Mouse (Mus musculus) ovary, postnatal 36 days (tissue): ENCODE data around the gene Coro7.

Source experiments
- DNase-seq: peaks from one replicate; pipeline ENCODE4 v3.0.0; 2022; ENCODE audit warnings: low spot score, mixed read lengths

Gene Coro7

DNA sequence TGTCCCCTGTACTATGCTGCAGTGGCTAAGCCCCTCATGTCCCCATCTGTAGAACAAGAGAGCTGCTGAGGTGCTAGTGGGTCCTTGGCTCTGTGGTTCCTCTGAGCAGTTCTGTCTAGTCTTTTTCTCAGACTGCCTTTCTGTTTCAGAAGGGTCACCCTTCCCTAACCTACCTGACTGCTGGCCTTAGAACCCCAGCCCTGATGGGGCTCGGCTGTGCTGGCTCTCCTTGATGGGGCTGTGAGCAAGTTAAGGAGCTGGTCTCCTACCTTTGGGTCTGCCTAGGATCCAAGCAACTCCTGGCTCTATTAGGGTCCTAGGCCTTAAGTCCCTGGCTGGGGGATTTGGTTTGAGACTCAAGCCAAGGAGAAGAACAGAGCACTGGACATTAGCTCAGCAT is 64.3 kb downstream of the Coro7 start:
- DNase-seq: no peak

DNA sequence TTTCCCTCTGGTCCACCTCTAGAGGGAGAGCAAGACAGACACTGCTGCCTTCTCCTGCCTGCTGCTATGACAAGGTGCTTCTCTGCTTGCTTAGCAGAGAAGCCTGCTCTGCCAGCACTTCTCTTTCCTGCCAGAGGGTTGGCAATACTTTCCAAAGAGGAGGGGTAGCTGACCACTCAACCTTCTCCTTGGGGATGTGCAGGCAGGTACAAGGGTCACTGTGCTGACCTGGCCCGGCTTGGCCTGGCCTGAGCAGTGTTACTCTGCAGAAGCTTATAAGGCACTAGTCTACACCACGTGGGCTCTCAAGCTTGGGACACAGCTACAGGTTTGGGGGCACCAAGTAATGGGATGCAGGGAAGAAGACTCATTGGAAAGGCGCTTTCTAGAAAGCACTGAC is 64.9 kb downstream of the Coro7 start:
- DNase-seq: no peak

DNA sequence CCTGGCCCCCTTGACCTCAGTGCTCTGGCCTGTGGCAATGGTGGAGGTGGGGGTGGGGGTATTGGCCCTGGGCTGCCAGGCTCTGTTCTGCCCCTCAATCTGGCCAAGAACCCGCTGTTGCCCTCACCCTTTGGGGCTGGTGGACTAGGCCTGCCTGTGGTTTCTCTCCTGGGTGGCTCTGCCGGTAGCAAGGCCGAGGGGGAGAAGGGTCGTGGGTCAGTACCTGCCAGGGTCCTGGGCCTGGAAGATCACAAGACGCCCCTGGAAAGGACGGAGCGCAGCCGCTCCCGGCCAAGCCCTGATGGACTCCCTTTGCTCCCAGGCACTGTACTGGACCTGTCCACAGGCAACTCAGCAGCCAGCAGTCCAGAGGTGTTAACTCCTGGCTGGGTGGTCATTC is 65.8 kb downstream of the Coro7 start:
- no peak for DNase-seq

DNA sequence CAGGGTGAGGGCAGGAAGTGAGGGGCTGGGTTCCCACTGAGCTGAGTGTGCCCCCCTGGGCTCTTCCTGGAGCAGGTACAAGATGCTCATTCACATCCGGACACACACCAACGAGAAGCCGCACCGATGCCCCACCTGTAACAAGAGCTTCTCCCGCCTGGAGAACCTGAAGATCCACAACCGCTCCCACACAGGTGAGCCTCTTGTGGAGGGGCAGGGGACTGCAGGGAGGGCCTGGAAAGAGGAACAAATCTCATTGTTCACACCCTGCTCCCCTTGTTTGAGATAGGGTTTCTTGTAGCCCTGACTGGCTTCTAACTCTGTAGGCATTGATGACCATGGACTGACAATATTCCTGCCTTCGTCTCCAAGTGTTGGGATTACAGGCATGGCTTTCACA is 67.9 kb downstream of the Coro7 start:
- DNase-seq: no peak

DNA sequence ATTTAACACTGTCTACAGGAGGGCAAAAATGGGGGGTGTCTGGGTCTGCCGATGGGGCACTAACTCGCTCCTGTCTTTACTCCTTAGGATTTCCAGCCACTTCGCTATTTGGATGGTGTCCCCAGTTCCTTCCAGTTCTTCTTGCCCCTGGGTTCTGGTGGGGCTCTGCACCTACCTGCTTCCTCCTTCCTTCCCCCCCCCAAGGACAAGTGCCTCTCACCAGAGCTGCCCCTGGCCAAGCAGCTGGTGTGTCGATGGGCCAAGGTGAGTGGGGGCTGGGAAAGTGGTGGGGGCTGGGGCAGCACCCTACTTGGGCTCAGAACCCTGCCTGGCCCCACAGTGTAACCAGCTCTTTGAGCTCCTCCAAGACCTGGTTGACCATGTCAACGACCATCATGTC is 68.4 kb downstream of the Coro7 start:
- DNase-seq: no peak

DNA sequence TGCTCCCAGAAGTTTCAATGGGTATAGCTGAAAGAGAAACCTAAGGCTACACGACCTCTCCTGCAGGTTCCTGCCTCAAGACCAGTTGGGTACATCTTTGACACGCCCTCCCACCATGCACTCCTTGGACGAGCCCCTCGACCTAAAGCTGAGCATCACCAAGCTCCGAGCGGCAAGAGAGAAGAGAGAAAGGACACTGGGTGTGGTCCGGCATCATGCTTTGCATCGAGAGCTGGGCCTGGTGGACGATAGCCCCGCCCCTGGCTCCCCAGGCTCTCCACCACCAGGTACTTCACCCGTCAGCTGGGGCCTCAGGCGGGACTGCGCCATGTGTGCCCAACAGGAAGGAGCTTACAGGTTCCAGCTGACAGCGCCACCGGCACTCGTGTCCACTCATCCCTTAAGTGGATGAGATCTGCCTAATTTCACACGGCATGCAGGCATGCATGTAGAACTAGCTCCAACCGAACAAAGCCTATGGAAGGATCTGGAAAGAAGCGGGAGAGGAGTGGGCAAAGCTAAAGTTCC is 71.0 kb downstream of the Coro7 start:
- no peak for DNase-seq

DNA sequence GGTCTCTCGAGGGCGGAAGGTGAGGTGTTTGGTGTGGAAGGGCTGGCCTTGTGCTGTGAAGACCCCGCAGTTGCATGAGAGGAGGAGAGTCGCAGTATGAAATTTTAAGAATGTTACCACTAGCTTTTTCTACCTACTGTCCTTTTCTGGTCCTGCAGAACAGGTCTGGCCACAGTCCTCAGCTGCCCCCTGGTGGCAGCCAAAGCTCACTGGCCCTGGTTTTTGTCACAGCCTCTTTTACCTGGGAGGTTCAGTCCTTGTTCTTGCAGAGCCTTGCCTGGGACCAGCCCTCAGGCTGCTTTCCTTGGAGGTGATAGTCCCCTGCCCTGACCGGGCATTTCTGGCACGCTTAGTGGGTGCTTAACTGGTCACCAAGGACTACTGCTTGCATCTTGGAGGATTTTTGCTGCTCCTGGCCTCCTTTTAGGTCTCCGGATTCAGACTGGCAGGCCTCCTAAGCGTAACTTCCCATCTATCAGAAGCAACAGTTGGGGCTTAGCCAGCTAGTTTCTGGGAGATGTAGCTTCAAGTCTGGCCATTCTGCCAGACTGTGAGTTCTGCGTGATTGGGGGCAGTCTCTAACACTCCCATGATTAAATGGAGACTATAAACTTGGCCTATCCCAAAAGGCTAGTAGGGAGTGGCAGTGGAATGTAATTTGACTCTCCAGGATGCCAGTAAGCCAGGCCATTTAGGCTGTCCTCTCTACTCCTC is 71.6 kb downstream of the Coro7 start:
- peak; percentile 83 for DNase-seq

DNA sequence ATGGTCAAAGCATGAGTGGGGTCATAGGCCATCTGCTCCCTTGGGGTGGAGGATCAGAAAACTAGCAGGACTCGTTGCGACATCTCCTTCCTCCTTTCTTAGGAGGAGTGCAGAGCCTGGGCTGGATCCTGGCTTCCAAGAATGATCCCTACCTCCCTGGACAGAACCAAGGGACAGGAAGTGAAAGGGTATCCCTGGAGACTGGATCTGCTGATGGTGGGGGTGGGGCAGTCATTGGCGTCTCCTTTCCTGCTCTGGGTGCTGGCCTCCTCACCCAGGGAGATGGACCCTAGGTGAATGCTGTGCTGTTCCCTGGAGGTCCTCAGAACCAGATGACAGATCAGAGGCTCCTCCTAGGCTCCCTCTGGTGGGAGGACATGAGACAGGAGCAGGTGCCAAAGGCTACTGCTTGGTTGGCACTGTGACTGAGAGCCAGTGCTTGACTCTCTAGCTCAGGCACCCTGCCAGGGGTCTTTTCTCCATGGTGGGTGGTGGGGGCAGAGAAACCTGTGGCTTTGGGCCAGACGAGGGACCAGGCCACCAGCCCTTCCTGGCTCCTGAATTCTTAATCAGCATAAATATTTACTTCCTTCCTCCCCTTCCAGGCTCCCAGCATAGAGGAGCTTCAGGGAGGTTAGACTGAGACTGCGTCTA is 73.0 kb downstream of the Coro7 start:
- DNase-seq: no peak

DNA sequence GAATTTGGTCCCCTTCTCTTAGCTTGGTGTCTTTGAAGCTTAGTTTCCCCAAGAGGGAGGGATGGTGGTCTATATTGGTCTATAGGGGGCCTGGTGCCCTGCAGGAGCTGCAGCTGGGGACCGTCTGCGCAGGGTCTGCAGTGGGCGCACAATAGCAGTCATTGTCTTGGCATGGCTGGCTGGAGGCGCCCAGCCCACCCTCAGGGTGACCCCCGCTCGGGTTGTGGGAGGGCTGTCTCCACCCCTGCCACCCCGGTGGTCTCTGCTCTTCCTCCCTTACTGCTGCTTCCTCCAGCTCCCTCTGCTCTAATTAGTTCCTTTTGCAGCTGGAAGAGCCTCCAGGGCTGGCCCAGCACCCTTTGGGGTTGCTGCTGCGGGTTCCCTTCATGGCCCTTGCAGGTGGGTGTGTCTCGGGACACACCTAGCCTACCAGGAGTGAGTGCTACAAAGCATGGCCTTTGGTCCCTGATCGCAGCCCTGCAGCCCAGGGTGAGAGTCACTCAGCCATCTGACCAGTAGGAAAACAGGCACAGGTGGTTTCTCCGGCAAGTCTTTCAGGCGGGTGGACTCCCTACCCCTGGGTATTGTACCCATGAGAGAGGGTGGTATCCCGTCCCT is 74.0 kb downstream of the Coro7 start:
- DNase-seq: no peak

DNA sequence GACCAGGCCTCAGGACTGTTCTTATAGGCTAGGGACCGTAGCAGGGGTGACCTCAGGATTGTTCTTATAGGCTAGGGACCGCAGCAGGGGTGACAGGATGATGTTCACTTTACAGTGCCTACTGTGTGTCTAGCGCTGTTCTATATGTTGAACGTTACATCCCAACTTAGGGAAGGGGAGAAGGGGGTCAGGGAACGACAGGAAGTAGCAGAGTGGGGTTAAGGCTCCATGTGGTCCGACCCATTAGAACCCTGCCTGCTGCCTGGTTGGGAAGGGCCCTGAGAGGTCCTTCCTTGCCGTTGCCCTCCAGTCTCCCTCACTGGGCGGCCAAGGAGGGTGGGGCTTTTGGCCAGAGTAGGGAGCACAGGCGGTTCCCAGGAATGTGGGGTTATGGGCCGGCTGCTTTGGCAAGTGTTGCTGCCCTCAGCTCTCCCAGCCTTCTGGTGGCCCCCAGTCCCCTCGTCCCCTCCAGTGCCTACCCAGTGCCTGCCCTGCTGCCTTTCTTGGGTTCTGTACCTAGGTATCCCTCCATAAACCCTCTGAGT is 75.2 kb downstream of the Coro7 start:
- no peak for DNase-seq

DNA sequence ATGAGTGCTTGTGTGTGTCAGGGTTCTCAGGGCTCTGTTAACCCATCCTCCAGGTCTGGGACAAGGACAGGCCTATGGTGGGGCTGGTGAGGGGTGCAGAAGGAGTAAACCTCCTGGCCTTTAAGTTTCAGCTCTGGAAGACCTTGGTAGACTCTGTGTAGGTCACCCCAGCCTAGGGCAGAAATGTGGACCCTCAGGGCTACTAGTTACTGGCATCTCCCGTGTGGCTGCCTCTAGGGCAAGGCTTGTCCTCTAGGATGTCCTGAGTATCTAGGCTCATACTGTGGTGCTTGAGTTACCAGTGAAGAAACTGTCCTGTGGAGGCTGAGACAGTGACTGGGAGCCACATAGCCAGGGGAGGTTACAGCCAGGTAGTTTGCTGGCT is 76.1 kb downstream of the Coro7 start:
- DNase-seq: no peak

DNA sequence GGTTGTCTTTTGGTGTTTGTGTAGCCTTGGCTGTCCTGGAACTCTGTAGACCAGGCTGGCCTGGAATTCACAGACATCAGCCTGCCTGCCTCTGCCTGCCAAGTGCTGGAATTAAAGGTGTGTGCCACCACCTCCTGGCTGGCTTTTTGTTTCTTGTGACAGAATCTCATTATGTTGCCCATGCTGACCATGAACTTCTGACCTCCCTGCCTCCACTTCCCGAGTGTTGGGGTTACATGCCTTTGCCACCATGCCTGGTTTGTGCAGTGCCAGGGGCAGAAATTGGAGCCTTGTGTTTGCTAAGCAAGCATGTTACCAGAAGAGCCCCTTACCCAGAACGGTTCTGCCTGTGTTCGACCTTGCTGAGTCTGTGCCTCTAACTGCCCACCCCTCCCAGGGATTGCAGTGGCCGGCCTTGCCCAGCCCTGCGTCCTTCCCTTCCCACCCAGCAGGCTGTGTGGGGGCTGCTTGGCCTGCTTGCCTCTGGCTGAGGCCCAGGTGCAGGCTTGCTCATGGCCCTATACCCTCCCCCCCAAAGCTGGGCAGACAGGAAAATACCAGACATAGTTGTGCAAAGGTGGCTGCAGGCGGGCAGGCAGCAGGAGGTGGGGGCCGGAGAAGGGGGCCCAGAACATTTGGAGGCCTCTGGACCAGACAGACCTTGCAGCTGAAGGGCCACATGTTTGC is 76.7 kb downstream of the Coro7 start:
- DNase-seq: peak; percentile 64

DNA sequence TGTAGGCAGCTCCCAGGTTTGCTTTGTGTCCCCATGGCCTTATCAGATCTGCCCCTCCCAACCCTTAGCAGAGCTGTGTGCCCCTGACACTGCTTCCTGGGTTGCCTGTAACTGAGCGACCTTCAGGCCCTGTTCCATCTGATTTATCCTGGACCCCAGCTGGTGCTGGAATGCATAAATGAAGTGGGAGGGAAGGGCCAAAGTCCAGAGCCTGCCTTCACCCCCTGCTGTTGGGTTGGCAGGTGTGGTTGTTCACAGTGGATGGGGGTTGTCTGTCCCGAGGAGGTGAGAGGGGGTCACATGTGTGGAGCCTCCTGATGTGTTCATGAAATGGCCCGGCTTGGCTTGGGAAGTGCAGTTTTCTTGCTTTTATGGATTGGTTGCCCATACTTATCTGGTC is 77.4 kb downstream of the Coro7 start:
- no peak for DNase-seq

DNA sequence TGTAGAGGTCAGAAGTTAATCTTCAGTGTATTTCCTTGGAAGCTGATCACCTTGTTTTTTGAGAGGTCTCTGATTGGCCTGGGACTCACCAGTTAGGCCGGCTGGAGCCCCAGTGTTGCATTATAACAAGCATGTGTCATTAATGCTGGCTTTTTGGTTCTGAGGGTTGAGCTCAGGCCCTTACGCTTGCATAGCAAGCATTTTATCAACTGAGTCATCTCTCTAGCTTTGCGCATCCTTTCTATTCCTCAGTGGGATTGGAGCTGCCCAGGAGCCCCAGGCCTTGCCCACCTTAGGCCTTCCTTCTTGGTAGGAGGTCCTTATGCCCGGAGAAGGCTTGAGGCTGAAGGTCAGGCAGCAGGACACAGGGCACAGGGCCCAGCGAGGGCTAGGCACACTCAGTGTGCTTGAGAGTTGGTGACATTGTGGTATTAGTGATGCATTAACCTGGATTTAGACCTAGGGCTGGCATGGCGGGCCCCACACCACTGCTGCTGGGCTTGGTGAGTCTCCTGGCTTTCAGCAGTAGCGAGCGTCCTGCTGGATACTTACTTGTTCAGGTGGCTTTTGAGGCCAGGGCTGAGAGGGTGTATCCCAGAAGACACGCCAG is 78.8 kb downstream of the Coro7 start:
- no peak for DNase-seq

DNA sequence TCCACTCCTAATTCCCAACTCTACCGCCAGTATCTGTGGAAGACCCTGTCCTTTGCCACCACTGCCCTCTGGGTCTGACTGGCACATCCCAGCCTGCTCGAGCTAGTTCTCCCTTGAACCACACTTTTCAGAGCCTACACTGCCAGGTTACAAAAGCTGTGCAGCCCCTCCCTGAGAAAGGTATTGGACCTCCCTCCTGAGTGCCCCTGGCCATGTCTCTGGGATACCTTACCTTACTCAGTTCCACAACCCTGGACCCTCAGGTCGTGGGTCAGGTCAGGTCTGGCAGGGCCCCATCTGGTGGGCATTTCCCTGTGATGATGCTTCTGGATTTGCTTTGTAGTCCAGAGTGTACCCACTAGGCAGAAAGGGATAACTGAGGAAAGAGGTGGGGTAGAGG is 80.0 kb downstream of the Coro7 start:
- DNase-seq: no peak

DNA sequence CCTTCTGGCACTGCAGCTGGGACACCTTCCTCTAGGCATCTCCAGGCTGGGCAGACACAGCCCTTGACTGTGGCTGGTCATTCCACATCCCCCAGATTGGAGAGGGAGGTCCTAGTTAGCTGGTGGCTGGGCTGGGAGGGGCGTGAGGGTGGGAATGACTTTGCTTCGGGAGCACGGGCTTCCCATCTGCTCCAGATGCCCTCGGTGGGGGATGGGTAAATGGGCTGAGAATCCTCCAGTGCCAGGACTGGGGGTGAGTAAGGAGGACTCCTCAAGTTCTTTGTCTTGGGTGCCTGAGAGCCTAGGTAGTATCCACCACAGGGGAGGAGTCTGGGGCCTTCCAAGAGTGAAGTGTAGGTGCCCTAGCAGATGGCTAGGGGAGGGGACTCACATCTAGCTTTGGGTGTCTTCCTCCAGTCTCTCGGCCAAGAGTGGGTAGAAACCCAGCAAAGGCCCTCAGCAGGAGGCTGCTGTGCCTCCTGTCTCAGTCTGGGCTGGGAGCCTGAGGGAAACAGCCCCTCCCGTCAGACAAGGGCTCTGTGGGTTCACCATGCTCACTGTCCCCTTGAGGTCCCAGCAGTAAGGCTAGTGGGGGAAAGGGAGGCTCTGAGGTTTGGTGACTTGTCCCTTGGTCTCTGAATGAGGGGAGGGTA is 80.6 kb downstream of the Coro7 start:
- DNase-seq: no peak

DNA sequence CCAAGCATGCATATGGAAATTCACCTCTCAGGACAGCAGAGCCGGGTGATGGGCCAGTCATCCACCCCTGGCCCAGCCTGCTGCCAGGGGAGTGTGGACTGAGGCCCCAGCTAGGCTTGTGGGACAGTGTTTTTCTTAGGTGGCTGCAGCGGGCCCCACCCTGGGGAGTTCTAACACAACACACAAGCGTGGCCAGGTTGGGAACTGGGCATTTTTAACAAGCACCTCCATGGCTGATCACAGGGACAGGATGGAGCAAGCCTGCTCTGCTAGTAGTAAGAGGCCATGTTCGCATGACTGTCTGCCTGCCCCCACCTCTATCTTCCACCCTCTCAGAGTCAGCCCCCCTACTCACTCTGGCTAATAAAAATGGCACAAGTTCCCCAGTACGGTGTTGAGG is 81.5 kb downstream of the Coro7 start:
- DNase-seq: no peak

DNA sequence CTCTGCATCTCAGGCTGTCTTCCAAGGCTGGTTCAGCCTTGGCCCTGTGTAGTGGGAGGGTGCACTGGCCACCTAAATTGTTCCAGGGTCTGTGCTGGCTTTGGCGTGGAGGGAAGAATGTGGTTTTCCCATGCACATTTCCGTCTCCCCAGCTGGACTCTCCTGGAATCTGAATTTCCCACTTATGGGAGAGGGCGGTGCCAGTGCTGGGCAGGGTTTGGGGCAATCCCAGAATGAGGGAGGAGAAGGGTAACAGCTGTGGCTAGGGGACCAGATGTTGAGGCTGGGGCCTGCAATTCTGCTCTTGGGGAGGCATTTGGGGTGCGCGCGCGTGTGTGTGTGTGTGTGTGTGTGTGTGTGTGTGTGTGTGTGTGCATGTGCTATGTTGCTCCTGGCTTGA is 82.3 kb downstream of the Coro7 start:
- DNase-seq: no peak

DNA sequence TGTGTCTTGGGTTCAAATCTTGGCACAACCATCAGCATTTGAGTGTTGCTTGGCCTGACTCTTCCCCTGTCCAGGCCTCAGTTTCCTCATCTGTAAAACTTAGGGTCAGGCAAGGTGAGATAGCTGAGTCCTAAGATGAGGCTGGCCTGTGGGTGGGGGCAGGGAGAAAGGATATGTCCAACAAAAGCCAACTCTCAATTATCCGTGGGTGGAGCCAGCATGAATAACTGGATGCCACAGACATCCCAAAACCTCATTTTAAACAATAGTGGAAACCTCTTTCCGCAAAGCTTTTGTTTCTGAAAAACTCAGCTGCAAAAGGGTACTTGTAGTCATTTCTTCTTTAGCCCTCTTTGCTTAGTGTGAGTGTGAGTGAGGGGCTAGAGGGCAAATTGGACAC is 82.7 kb downstream of the Coro7 start:
- no peak for DNase-seq

DNA sequence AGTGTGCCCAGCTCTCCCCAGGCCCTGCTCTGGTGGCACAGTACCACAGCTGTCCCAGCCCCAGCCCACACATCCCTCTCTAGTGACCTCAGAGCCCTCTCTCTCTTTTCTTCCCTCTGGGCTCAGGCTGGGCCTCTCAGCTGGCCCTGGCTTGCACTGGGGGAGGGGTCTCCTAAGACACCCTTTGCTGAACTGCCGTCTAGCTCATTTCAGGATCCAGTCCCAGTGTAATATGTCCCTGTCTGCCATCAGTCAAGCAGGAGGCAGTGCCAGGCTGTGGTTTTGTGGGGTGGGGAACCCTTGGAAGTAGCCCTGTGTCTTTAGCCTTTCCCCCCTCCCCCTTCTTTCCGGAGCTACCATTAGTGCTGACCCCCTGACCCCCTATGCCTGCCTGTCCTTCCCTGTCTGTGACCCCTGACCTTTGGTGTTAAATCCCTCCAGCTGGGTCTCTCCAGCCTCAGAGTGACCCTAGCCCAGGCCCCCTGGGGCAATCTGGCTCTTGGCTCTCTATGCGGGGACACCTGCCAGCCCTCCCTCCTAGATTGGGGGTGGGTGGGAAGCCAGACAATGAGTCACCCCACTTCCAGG is 83.3 kb downstream of the Coro7 start:
- DNase-seq: no peak

DNA sequence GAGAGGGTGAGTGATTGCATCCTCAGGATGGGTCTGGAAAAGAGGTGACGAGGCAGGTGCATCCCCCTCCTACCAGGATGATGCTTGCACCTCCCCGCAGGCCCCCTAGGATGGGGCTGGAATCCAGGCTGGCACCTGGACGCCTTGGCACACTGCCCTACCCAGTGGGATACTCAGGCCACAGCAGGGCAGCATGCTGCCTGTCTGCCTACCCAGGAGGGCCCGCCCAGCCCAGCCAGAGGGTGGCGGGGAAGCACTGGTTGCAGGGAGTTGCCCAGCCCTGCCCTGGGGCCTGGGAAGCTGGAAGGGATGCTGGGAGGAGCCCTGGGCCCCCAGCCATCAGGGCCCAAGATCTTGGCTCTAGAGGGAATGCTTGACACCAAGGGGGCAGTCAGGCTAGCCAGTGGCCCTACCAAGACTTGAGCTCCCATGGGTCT is 84.0 kb downstream of the Coro7 start:
- DNase-seq: peak; percentile 66
